Mouse (Mus musculus): ENCODE results near the gene D5Ertd579e.

- TF ChIP-seq CTCF (IDR thresholded peaks at IDR 0.05; ENCODE audit: extremely low read depth, insufficient read depth, insufficient read length, insufficient replicate concordance) (no peak), POLR2A (IDR thresholded peaks at IDR 0.05; ENCODE audit: low read depth, low read length) (no peak)
These were observed 131.3 kb downstream of the D5Ertd579e start for GRCm38 (mm10) chr5:36564530-36564929.
